Mouse (Mus musculus): ENCODE data around the gene Dbh.

The Dbh gene

DNA sequence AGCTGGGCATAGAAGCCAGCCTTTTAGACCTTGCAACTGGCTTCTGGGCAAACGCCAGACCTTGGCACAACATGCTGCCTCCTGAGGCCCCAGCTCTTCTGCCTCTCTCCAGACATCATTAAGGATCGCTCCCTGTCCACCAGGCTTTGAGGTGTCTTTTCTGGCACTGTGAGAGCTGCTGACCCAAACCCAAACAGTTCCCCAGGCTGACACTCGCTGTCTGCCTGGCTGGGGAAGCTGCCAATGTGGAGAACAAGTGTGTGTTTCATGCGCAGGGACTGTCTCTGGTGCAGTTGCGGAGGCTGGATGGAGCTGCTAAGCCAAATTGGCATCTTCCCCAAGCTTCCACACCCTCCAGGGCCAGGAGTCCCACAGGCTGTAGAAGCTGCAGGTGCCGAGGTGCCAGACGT lies 58.0 kb downstream of the Dbh start:
- no peak for DNase-seq (ENCODE audit: low spot score)

DNA sequence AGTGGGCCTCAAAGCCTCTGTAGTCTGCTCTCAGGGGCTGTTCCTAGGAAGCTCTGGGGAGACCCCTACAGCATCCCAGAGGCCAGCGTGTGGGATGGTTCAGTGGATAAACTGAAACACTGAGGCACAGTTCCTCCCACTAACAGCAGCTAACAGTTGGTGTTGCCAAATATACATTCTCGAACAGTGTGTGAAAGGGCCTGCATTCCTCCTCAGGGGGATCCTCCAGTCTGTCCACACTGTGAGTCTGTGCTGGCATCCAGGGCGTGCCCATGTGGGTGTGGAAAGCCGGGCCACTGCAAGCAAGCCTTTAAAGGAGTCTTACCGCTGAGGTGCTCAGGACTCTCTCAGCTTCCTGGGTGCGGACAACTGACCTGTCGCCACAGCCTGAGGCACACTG lies 61.5 kb downstream of the Dbh start:
- no peak for DNase-seq (ENCODE audit: low spot score)

DNA sequence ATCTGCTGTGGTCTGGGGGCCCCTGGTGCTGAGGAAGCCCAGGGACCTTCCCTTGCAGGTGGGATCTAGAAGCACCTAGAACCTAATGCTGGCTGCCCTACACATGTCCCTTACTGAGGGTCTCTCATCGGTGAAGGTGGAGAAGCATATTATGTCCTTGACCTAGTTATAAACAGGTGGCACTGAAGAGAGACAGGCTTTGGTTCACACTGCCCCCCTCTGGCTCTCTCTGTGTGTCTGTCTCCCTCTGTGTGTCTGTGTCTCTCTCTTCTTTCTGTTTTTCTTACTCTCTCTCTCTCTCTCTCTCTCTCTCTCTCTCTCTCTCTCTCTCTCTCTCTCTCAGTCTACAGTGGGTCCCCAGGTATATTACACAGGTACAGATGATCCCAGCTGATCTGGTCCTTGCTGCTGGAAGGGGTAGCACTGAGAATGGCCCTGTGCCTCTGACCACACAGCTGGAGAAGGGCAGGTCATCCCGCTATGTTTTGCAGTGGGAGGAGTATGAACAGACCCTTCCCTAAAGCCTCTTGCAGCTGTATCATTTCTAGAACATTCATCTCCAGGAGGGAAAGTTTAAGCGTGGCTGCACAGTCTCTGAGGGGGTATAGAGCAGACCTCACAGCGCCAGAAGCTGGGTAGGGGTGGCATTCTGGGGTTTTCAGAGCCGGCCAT lies 63.9 kb downstream of the Dbh start:
- no peak for DNase-seq (ENCODE audit: low spot score)

- no peak for DNase-seq (ENCODE audit: low spot score)
Observed at GRCm38 (mm10) chr2:27229481-27230105, 64.6 kb downstream of the Dbh start.

- DNase-seq (ENCODE audit: low spot score): peak; percentile 12
Observed at GRCm38 (mm10) chr2:27232376-27232775, 67.3 kb downstream of the Dbh start.
